Mouse (Mus musculus) heart, postnatal 0 days (tissue): ENCODE measurements at regions not wholly inside any gene's neighbourhood (a gene's known extent, or its start where the extent isn't known, plus 50 kb on each side); places are given as distances from the start of the nearest gene placed in this dataset.
A peak's percentile ranks its signal among the peaks of the same experiment; 100 is the strongest.

Experiments
- ATAC-seq: fragments of 200-750 bp; cut with Nextera tagmentation; 2 replicates; pipeline ENCODE4 v1.8.0; 2017; ENCODE audit warnings: low read depth, moderate number of reproducible peaks, moderate library complexity; ENCODE audit not compliant: insufficient read depth
- DNase-seq: peaks from one replicate; pipeline ENCODE4 v3.0.0-alpha.2; 2016; ENCODE audit warnings: low spot score
- H3K27ac ChIP-seq: fragments of 300-500 bp; sonication (generic); 2 replicates; pipeline ENCODE4 v1.5.1; 2014; ENCODE audit warnings: low read depth, mild to moderate bottlenecking
- H3K27me3 ChIP-seq: fragments of 300-500 bp; sonication (generic); 2 replicates; pipeline ENCODE4 v1.6.1; 2014; ENCODE audit warnings: low read length, mixed read lengths; ENCODE audit not compliant: control insufficient read depth, insufficient read depth
- H3K36me3 ChIP-seq: fragments of 300-500 bp; sonication (generic); replicated peaks from 2 replicates; pipeline ENCODE4 v1.6.1; 2014; ENCODE audit warnings: low read length, mixed read lengths; ENCODE audit not compliant: control insufficient read depth, insufficient read depth
- H3K4me1 ChIP-seq: fragments of 300-500 bp; sonication (generic); 2 replicates; pipeline ENCODE4 v1.6.1; 2014; ENCODE audit warnings: antibody characterized with exemption; ENCODE audit not compliant: control insufficient read depth, insufficient read depth
- H3K4me2 ChIP-seq: fragments of 300-500 bp; sonication (generic); 2 replicates; pipeline ENCODE4 v1.6.1; 2014; ENCODE audit warnings: low read depth, mild to moderate bottlenecking, low read length, moderate library complexity
- H3K4me3 ChIP-seq: fragments of 300-500 bp; sonication (generic); 2 replicates; pipeline ENCODE4 v1.5.1; 2014; ENCODE audit warnings: low read depth, low read length
- H3K9ac ChIP-seq: fragments of 300-500 bp; sonication (generic); replicated peaks from 2 replicates; pipeline ENCODE4 v1.6.1; 2014; ENCODE audit warnings: low read depth, low read length, mixed read lengths
- H3K9me3 ChIP-seq: fragments of 300-500 bp; sonication (generic); replicated peaks from 2 replicates; pipeline ENCODE4 v1.6.1; 2016; ENCODE audit warnings: low read length; ENCODE audit not compliant: control insufficient read depth
- CTCF ChIP-seq: IDR thresholded peaks from 2 replicates; pipeline ENCODE4 v1.5.1; 2016; ENCODE audit warnings: antibody characterized with exemption, control low read depth, low read depth
- EP300 ChIP-seq: IDR thresholded peaks from 2 replicates; pipeline ENCODE4 v1.6.1; 2016; ENCODE audit warnings: antibody characterized with exemption, low read depth
- WGBS: fragments of 180-500 bp; shearing (Covaris S2); extraction: QIAGEN DNeasy Blood & Tissue Kit; methylation state at CpG from one replicate; pipeline ENCODE4 v1.1.7; 2014; 5-methylcytosine and 5-hydroxymethylcytosine counted together

DNA sequence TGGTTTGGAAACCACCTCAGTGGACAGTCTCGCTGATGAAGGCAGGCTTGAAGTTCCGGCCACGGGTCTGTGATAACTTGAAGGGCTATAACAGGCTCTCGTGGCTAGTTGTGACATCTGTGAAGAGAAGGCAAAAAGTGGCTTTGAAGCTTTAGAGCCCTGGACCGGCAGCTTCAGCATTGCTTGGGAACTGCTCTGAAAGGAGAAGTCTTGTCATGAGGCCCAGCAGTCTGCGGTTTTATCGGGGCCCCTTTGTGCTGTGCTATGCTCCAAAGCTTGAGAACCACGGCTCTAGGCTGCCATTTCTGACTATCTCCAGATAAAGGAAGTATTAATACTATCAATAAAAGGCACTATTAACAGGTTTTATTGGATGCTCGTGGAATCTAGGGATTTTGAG is 892.8 kb upstream of the Car8 start:
- TF ChIP-seq EP300 (no peak), CTCF (no peak)

DNA sequence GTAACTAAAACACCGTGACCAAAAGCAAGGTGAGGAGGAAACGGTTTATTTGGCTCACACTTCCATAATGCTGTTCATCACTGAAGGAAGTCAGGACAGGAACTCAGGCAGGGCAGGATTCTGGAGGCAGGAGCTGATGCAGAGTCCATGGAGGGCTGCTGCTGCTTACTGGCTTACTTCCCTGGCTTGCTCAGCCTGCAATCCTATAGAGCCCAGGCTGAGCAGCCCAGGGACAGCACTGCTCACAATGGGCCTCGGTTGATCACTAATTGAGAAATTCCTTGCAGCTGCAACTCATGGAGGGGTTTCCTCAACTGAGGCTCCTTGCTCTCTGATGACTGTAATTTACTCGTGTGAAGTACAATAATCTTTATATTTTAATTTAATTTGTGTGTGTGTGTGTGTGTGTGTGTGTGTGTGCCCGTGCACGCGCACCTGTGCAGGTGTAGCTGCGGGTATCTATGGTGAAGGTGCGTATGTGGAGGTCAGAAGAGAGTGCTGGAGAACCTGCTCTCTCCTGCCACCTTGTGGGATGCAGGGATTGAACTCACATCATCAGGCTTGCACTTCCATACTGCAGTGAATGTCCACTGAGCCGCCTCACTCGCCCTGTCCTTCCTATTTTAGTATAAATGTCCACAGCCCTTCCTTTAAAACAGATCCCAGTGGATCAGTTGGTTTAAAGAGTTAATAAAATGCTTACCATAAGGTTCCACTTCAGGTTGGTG is 886.6 kb upstream of the Car8 start:
- no peak overlapping the region for H3K4me2 ChIP-seq
- no peaks in the 10 kb centered on the region for H3K9me3 ChIP-seq
- ATAC-seq (0 out of 2 replicates have a peak, but pooled peaks have one; percentile 24), DNase-seq (peak; percentile 33)
- H3K27ac ChIP-seq: no peak overlapping the region
- no peaks in the 10 kb centered on the region for H3K36me3 ChIP-seq
- TF ChIP-seq EP300 (no peak), CTCF (peak; percentile 65)
- 37% methylated on average over 11 of the region's 11 CpGs for WGBS
- H3K9ac ChIP-seq: no peak overlapping the region
- H3K27me3 ChIP-seq: no peaks in the 10 kb centered on the region
- H3K4me1 ChIP-seq: 0 out of 2 replicates have a peak, but pooled peaks cover 8% of the 10 kb centered on the region
- H3K4me3 ChIP-seq: no peak overlapping the region

More for the DNA sequence above, 892.8 kb upstream of the Car8 start:
- Histone ChIP-seq H3K9me3 (no peaks in the 10 kb centered on the region), H3K4me1 (peaks cover 28% of the 10 kb centered on the region), H3K4me3 (no peak overlapping the region), H3K36me3 (no peaks in the 10 kb centered on the region), H3K4me2 (no peak overlapping the region), H3K27ac (no peak overlapping the region), H3K27me3 (no peaks in the 10 kb centered on the region), H3K9ac (no peak overlapping the region)
- DNase-seq: no peak
- ATAC-seq: no peak
- WGBS: 70% methylated on average over 9 of the region's 9 CpGs

GRCm38 (mm10) chr4:9124586-9125232 is 885.9 kb upstream of the Car8 start:
- Histone ChIP-seq H3K4me2 (no peak overlapping the region), H3K4me3 (no peak overlapping the region), H3K9ac (no peak overlapping the region), H3K27me3 (no peaks in the 10 kb centered on the region), H3K36me3 (no peaks in the 10 kb centered on the region), H3K27ac (no peak overlapping the region), H3K4me1 (0 out of 2 replicates have a peak, but pooled peaks cover under 1% of the 10 kb centered on the region), H3K9me3 (no peaks in the 10 kb centered on the region)
- no peak for ATAC-seq
- WGBS: 93% methylated on average over 4 of the region's 4 CpGs
- DNase-seq: no peak
- TF ChIP-seq EP300: no peak
- TF ChIP-seq CTCF: no peak

DNA sequence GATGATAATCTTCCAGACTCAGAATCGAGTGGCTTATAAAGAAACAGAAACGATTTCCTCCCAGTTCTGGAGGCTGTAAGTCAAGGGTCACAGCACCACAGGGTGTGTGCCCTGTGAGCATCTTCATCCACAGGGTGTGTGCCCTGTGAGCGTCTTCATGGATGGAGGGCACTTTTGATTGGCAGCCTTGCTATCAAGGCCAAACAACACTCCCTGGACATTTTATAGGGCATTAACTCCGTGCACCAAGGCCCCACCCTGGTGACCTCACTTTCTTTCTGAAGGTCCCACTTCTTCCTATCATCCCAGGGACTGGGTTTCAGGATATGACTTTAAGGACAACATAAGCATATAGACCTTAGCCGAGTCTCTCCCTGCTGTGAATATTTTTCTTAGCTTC is 885.3 kb upstream of the Car8 start:
- 56% methylated on average over 5 of the region's 5 CpGs for WGBS
- no peaks in the 10 kb centered on the region for H3K27me3 ChIP-seq
- H3K4me3 ChIP-seq: no peak overlapping the region
- H3K36me3 ChIP-seq: no peaks in the 10 kb centered on the region
- no peak overlapping the region for H3K27ac ChIP-seq
- DNase-seq (no peak), ATAC-seq (no peak)
- no peak overlapping the region for H3K9ac ChIP-seq
- no peak overlapping the region for H3K4me2 ChIP-seq
- H3K9me3 ChIP-seq: no peaks in the 10 kb centered on the region
- no peak for TF ChIP-seq EP300
- TF ChIP-seq CTCF: no peak
- no peaks in the 10 kb centered on the region for H3K4me1 ChIP-seq

DNA sequence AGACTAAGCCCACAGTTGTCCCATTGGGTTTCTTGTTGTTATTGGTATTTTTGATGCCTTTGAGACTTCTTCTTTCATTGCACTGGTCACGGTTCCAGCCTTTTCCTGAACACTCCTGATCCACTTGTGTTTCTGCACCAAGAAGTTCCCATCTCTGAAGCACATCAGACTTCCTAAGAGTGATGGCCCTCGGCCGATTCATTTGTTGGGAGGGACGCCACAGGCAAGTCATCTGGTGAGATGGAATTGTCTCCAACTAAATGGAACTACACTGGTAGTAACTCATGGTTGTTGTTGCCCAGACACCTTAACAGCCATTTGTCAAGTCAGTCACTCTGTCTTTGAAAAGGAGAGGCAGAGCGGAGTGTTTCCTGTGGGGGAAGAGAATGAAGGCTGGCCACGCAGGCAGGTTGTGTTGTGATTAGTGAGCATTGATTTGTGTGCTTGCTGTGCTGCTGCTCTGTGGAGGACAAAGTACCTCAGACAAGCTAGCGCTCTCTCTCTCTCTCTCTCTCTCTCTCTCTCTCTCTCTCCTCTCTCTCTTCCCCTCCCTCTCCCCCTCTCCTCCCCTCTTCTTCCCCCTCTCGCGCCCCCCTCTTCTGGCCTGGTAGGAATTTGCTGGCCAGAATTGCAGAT is 884.7 kb upstream of the Car8 start:
- Histone ChIP-seq H3K27me3 (no peaks in the 10 kb centered on the region), H3K4me2 (no peak overlapping the region), H3K9me3 (no peaks in the 10 kb centered on the region), H3K4me1 (no peaks in the 10 kb centered on the region), H3K4me3 (no peak overlapping the region), H3K9ac (no peak overlapping the region), H3K36me3 (no peaks in the 10 kb centered on the region), H3K27ac (no peak overlapping the region)
- no peak for DNase-seq
- TF ChIP-seq CTCF: no peak
- 73% methylated on average over 9 of the region's 9 CpGs for WGBS
- no peak for ATAC-seq
